Mouse (Mus musculus): ENCODE data around the gene Tspoap1.

The Tspoap1 gene

GRCm38 (mm10) chr11:87811396-87811795, 51.1 kb downstream of the Tspoap1 start:
- no peak for DNase-seq (ENCODE audit: low read depth, low spot score)

- no peak for DNase-seq (ENCODE audit: low read depth, low spot score)
Observed at GRCm38 (mm10) chr11:87814831-87815230, 54.5 kb downstream of the Tspoap1 start.

- DNase-seq (ENCODE audit: low read depth, low spot score): no peak
Observed at GRCm38 (mm10) chr11:87816707-87817442, 56.5 kb downstream of the Tspoap1 start.

- no peak for DNase-seq (ENCODE audit: low read depth, low spot score)
Observed at GRCm38 (mm10) chr11:87817443-87817773, 57.1 kb downstream of the Tspoap1 start.

GRCm38 (mm10) chr11:87821502-87821901, 61.2 kb downstream of the Tspoap1 start:
- DNase-seq (ENCODE audit: low read depth, low spot score): peak; percentile 38

- peak; percentile 27 for DNase-seq (ENCODE audit: low read depth, low spot score)
Observed at GRCm38 (mm10) chr11:87828239-87828900, 68.0 kb downstream of the Tspoap1 start, which contains the start of gene Lpo. Lpo (minus strand) TSS chr11:87828289.

All from telencephalon, adult 2 months (tissue).